Mouse (Mus musculus): ENCODE measurements around the gene Usp11.

The Usp11 gene

DNA sequence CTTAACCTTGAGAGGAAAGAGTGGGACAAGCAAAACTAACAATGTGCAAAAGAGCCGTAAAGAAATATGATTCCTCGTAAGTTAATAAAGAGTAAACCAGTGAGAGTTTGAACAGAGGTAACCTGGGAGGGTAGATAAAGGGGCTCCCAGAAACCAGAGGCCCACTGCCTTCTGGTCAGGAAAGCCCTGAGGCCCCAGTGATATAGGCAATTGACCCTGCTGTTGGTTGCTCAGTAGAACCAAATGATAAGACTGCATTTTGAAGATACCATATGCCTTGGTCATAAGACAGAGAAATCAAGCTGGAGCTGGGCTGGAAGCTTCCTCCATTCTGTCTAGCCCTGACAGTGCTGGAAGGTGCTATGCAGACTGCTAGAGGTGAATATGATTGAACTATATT lies 45.1 kb downstream of the Usp11 start:
- in situ Hi-C loops (cut with MboI; ENCODE audit: low pct_unique_long_range_greater_than_20kb in 1 of 2, low sequenced_read_pairs in 2 of 2, unreplicated experiment in 1 of 2): no loop called here

DNA sequence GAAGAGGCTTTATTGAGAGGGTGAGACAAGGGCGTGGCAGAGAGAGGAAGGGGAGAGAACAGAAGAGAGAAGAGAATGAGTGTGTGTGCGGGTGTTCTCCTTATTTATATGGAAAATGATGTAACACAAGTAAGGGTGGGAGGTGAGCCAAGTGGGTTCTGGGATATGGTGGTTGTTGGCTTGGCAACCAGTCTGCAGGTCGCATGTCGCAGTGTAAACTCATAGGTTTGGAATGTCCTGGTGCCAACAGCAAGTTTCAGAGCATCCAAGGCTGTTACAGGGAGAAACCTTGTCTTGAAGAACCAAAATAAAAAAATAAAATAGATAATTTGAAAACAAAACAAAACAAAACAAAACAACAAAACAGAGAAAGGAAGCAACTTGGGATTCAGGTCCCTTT lies 57.5 kb downstream of the Usp11 start:
- in situ Hi-C loops (cut with MboI; ENCODE audit: low pct_unique_long_range_greater_than_20kb in 1 of 2, low sequenced_read_pairs in 2 of 2, unreplicated experiment in 1 of 2): no loop called here
